ENCODE assay signal across 8 mouse cellular contexts in the genomic region with DNA sequence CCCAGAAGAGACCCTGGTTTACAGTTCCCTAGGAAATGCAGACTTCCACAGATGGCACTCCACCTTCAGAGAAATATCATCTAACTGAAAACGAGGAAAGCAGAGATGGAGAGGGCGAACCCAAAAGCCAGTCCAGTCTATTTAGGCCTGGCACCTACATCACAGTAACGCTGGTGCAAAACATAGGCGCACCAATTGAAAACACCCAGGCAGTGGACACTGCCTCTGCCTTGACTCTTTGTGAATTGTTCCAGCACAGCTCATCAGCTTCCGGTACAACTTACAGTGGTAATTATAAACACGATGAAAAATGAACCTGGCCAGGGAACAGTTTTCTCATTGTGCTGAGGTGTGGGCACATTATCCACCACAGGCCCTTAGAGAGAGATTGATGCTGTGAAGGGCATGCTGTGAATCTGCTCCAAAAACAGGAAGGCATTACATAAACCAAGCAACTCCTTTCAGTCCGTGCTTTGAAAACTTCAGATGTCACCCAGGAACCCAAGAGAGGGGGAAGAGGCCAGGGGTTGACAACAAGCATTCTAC. TPM values are rescaled to one million over a fixed set of nuclear protein-coding genes. Genes with fewer than 3 reads are reported as not detected.
A peak's percentile ranks its signal among the peaks of the same experiment; 100 is the strongest.
DNase-seq lines count a peak whose midpoint lies in the region; ATAC-seq and TF ChIP-seq lines count a peak whose summit lies in the region.

No protein-coding gene starts in this region.

- peaks cover 13% of the 10 kb centered on the region for H3K4me1 ChIP-seq in thymus, adult 2 months (replicated peaks; ENCODE audit: control insufficient read depth, insufficient read depth, low read length)
- peaks cover 54% of the 10 kb centered on the region for H3K4me1 ChIP-seq in hindbrain, embryonic 15.5 days (replicated peaks)

- peak overlapping the region; percentile 93 for H3K4me3 ChIP-seq in thymus, adult 2 months (ENCODE audit: control insufficient read depth, insufficient read depth, low read length)
- peak overlapping the region; percentile 96 for H3K4me3 ChIP-seq in hindbrain, embryonic 15.5 days

- H3K9me3 ChIP-seq in hindbrain, embryonic 15.5 days = no peaks in the 10 kb centered on the region

- peak overlapping the region; percentile 97 for H3K9ac ChIP-seq in hindbrain, embryonic 15.5 days

- H3K27me3 ChIP-seq in thymus, adult 2 months (ENCODE audit: control insufficient read depth, insufficient read depth, low read length) = no peaks in the 10 kb centered on the region
- no peaks in the 10 kb centered on the region for H3K27me3 ChIP-seq in hindbrain, embryonic 15.5 days

- peak overlapping the region; percentile 18; the same call in 1 of the 2 replicates for H3K27ac ChIP-seq in thymus, adult 2 months (ENCODE audit: control insufficient read depth, insufficient read depth, low read length)
- H3K27ac ChIP-seq in hindbrain, embryonic 15.5 days (replicated peaks) = peak overlapping the region; percentile 98

- TF ChIP-seq CTCF in thymus, adult 2 months (IDR thresholded peaks at IDR 0.05; ENCODE audit: borderline replicate concordance, control insufficient read depth, extremely low read depth, insufficient read depth, low read length, poor library complexity) = no peak

- WGBS in thymus, adult 2 months = 47% methylated on average over 7 of the region's 7 CpGs
- 8% methylated on average over 7 of the region's 7 CpGs for WGBS in hindbrain, embryonic 15.5 days

- DNase-seq in cerebellum, adult 18-20 months = peak; percentile 29 to 49
- DNase-seq in cerebellum, adult 11-12 months = no peak
- peak; percentile 22 for DNase-seq in thymus, adult 2 months
- no peak for DNase-seq in thymus, postnatal 4 days
- no peak for DNase-seq in right cerebral cortex, postnatal 10 days (ENCODE audit: low spot score in 2 of 2)
- DNase-seq in left cerebral cortex, adult 8-10 months (ENCODE audit: low spot score in 2 of 2) = no peak

- 0 out of 2 replicates have a peak, but pooled peaks have one; percentile 1 for ATAC-seq in hindbrain, embryonic 15.5 days (ENCODE audit: low FRiP score, low read depth)
- ATAC-seq in megakaryocyte, adult 5-6 weeks (ENCODE audit: poor library complexity, severe bottlenecking) = peak; percentile 45

- no peaks in the 10 kb centered on the region for H3K36me3 ChIP-seq in thymus, adult 2 months (ENCODE audit: control insufficient read depth, insufficient read depth, low read length)
- no peaks in the 10 kb centered on the region for H3K36me3 ChIP-seq in hindbrain, embryonic 15.5 days

- H3K4me2 ChIP-seq in hindbrain, embryonic 15.5 days = peak overlapping the region; percentile 62

- no peak for TF ChIP-seq POLR2A in thymus, adult 2 months (IDR thresholded peaks at IDR 0.05; ENCODE audit: control insufficient read depth, extremely low read depth, insufficient read depth, low read length, poor library complexity)

RNA-seq across cellular contexts. Expression of a gene that starts 1.5 kb away (rescaled TPM):
- 48.0 and 55.4 TPM in 2 replicates for polyA plus RNA-seq in thymus, adult 2 months (2012; rRNA removed)
- polyA plus RNA-seq in hindbrain, embryonic 15.5 days (2015; fragmentation: Nextera tagmentation; extraction: Ambion mirVana) = 57.6 and 62.9 TPM in 2 replicates
- 14.3 and 17.1 TPM in 2 replicates for total RNA-seq in megakaryocyte, adult 5-6 weeks (2015)
- 14.1 and 21.6 TPM in 2 replicates for total RNA-seq in megakaryocyte, adult 5-6 weeks (2017)
- 10 to 100 TPM; 31.1 to 36.5 (median 32.2) TPM for total RNA-seq in left cerebral cortex, adult 8-10 months (2022)

Comparison
In these comparisons a context has a peak if more than half of its experiments do, and no peak if none do; other contexts are left out.
1. DNase-seq: peak in cerebellum, adult 18-20 months (2 of 2) and thymus, adult 2 months (single experiment); none in cerebellum, adult 11-12 months (single experiment), thymus, postnatal 4 days (single experiment), right cerebral cortex, postnatal 10 days (0 of 2) and left cerebral cortex, adult 8-10 months (0 of 2).